In the genomic region with DNA sequence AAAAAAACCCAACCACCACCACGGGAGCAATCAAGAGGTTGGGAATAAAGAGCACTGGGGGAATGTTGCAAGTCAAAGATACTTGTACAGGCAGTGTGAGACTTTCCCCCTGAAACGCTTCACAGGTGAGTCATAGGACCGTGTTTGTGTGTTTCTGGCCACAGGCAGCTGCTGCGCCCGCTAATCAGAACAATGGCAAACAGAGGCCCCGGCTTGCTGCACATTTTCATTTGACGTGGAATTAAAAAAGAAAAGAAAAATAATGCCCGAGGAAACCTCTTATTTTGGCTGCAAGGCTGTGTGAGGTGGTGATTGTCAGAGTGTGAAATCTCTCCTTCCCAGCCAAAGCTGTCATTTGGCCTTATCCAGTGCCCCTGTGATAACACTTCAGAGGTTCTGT, we compare ENCODE assay signal across 9 mouse cellular contexts. TPM values are rescaled to one million over a fixed set of nuclear protein-coding genes. Genes with fewer than 3 reads are reported as not detected.
DNase-seq lines count a peak whose midpoint lies in the region; ATAC-seq lines count a peak whose summit lies in the region.
"Had no signal": no experiment of that assay in that cellular context is flagged by ENCODE, and none has a peak within 500 bp of the region (broad histone marks: within the 10 kb centered on the region; RNA-seq: fewer than 3 reads in every experiment).

No protein-coding gene starts in this region.

- H3K4me1 ChIP-seq in limb, embryonic 15.5 days: peaks cover 34% of the 10 kb centered on the region

- peak; percentile 42 for DNase-seq in cerebellum, adult 9-11 months
- no peak for DNase-seq in cerebellum, adult 11 months
- peak; percentile 21 for DNase-seq in urinary bladder, postnatal 14 days (ENCODE audit: low spot score)
- DNase-seq in urinary bladder, postnatal 10 days (ENCODE audit: low spot score): no peak
- no peak for DNase-seq in MN1 (ENCODE audit: low spot score)

- no peaks in the 10 kb centered on the region for H3K9me3 ChIP-seq in limb, embryonic 15.5 days

- H3K4me2 ChIP-seq in limb, embryonic 15.5 days: 0 out of 2 replicates have a peak overlapping the region, but pooled peaks have one; percentile 5

- 48% methylated on average over 8 of the region's 8 CpGs for WGBS in limb, embryonic 15.5 days

- H3K27ac ChIP-seq in limb, embryonic 15.5 days: no peak overlapping the region

- H3K36me3 ChIP-seq in limb, embryonic 15.5 days: no peaks in the 10 kb centered on the region

- peaks cover 15% of the 10 kb centered on the region for H3K27me3 ChIP-seq in limb, embryonic 15.5 days

- no peak for ATAC-seq in limb, embryonic 15.5 days (ENCODE audit: insufficient number of reproducible peaks, low FRiP score, low TSS enrichment, low read depth)
- no peak for ATAC-seq in granulocyte monocyte progenitor cell, adult 5-6 weeks (replicated peaks; ENCODE audit: poor library complexity, severe bottlenecking)
- no peak for ATAC-seq in megakaryocyte, adult 5-6 weeks (ENCODE audit: poor library complexity, severe bottlenecking)

- no peak overlapping the region for H3K9ac ChIP-seq in limb, embryonic 15.5 days

- no peak overlapping the region for H3K4me3 ChIP-seq in limb, embryonic 15.5 days

RNA-seq across cellular contexts. Expression of a gene that starts 2.4 kb away (rescaled TPM):
- polyA plus RNA-seq in limb, embryonic 15.5 days (2015; fragmentation: Nextera tagmentation; extraction: Ambion mirVana): 0.43 and 1.2 TPM in 2 replicates
- total RNA-seq in granulocyte monocyte progenitor cell, adult 5-6 weeks (2014; fragmentation: Nextera tagmentation): not detected in 2 replicates
- total RNA-seq in granulocyte monocyte progenitor cell, adult 5-6 weeks (2017): not detected in 2 replicates
- total RNA-seq in megakaryocyte, adult 5-6 weeks (2015): 0.66 and 0.76 TPM in 2 replicates
- 0.18 and 0.57 TPM in 2 replicates for total RNA-seq in megakaryocyte, adult 5-6 weeks (2017)
- total RNA-seq: CH12.LX had no signal

RNA-seq across cellular contexts. Expression of a gene that starts 53.4 kb away (rescaled TPM):
- 96.3 and 98.8 TPM in 2 replicates for polyA plus RNA-seq in limb, embryonic 15.5 days (2015; fragmentation: Nextera tagmentation; extraction: Ambion mirVana)
- 231 and 253 TPM in 2 replicates for total RNA-seq in granulocyte monocyte progenitor cell, adult 5-6 weeks (2014; fragmentation: Nextera tagmentation)
- 215 and 233 TPM in 2 replicates for total RNA-seq in granulocyte monocyte progenitor cell, adult 5-6 weeks (2017)
- 89.2 and 95.8 TPM in 2 replicates for total RNA-seq in megakaryocyte, adult 5-6 weeks (2015)
- total RNA-seq in megakaryocyte, adult 5-6 weeks (2017): 127 and 139 TPM in 2 replicates

Comparison
In these comparisons a context has a peak if more than half of its experiments do, and no peak if none do; other contexts are left out.
1. DNase-seq: peak in cerebellum, adult 9-11 months (single experiment) and urinary bladder, postnatal 14 days (single experiment); none in cerebellum, adult 11 months (single experiment), urinary bladder, postnatal 10 days (single experiment) and MN1 (single experiment).